Mouse (Mus musculus): ENCODE measurements around the gene Wdr25.

GRCm38 (mm10) chr12:108881192-108881591, 12.2 kb upstream of the Wdr25 start:
- TF ChIP-seq CTCF (IDR thresholded peaks at IDR 0.05; ENCODE audit: insufficient read depth, low read length) (no peak), POLR2A (IDR thresholded peaks at IDR 0.05; ENCODE audit: borderline replicate concordance, extremely low read depth, low read depth, low read length) (no peak)
